Mouse (Mus musculus) myocyte (in vitro differentiated cells): Measurements from ENCODE around the gene Negr1.

Experiments used
- MAX ChIP-seq: IDR thresholded peaks from one replicate; pipeline ENCODE4 v1.6.1; 2011; ENCODE audit warnings: low read depth, mild to moderate bottlenecking, control low read depth
- MYOG ChIP-seq, 3 experiments: IDR thresholded peaks; one replicate each; pipeline ENCODE4 v1.6.1; 2011; ENCODE audit warnings: control low read depth in 2 of 3, low read depth in 2 of 3, mild to moderate bottlenecking in 2 of 3; ENCODE audit not compliant: insufficient read length in 2 of 3, control insufficient read depth in 1 of 3, insufficient read depth in 1 of 3
- USF1 ChIP-seq: IDR thresholded peaks from one replicate; pipeline ENCODE4 v1.6.1; 2011; ENCODE audit warnings: low read depth, mild to moderate bottlenecking, control low read depth, moderate library complexity

- no peak for TF ChIP-seq MYOG (IDR thresholded peaks at IDR 0.05; ENCODE audit: control insufficient read depth in 1 of 3, insufficient read depth in 1 of 3, insufficient read length in 2 of 3, low read depth in 2 of 3)
- no peak for TF ChIP-seq USF1
- no peak for TF ChIP-seq MAX
Observed at GRCm38 (mm10) chr3:157082808-157083784, 521.5 kb downstream of the Negr1 start.
